Comparison of ENCODE assay signal across 24 mouse cellular contexts in the genomic region with DNA sequence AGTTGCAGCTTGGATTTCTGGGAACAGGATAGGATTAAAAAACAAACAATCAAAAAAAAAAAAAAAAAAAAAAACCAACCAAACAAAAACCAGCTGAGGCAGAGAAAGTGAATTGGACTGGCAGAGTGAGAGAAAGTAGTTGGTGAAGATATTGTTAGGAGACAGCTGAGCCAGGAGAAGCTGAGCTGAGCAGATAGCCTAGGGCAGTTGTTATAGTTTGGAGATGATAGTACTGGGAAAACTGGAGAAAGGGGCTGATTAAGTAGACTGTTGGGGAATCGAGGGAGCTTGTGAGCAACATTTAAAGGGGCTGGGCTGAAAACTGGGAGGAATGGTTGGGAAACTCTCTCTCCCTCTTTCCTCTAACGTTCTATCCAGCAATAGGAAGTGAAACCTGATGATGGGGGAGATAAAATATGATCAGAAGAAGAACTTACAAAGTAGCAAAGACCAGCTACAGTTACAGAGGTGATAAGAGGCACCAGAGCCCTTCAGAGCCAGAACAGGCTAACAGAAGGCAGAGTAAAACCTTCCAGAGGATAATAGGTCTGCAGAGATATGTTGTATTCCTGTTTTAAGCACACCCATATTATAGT.
DNase-seq lines count a peak whose midpoint lies in the region; ATAC-seq and TF ChIP-seq lines count a peak whose summit lies in the region.
"Had no signal": no experiment of that assay in that cellular context is flagged by ENCODE, and none has a peak within 500 bp of the region (broad histone marks: within the 10 kb centered on the region; RNA-seq: fewer than 3 reads in every experiment).

No protein-coding gene starts in this region.

- no peaks in the 10 kb centered on the region for H3K9me3 ChIP-seq in forebrain, postnatal 0 days (ENCODE audit: low read length)
- no peaks in the 10 kb centered on the region for H3K9me3 ChIP-seq in forebrain, embryonic 11.5 days (ENCODE audit: control insufficient read depth, low read length)
- H3K9me3 ChIP-seq in midbrain, embryonic 13.5 days: no peaks in the 10 kb centered on the region
- H3K9me3 ChIP-seq in midbrain, embryonic 10.5 days (replicated peaks): no peaks in the 10 kb centered on the region
- no peaks in the 10 kb centered on the region for H3K9me3 ChIP-seq in midbrain, embryonic 15.5 days
- H3K9me3 ChIP-seq: embryonic facial prominence, embryonic 15.5 days; forebrain, embryonic 15.5 days; intestine, embryonic 15.5 days; limb, embryonic 15.5 days; lung, embryonic 15.5 days had no signal

- TF ChIP-seq CTCF in forebrain, postnatal 0 days (IDR thresholded peaks at IDR 0.05; ENCODE audit: low read depth): no peak

- H3K4me2 ChIP-seq in forebrain, postnatal 0 days (ENCODE audit: low read depth): no peak overlapping the region
- H3K4me2 ChIP-seq in forebrain, embryonic 11.5 days (ENCODE audit: low read depth, low read length, severe bottlenecking): no peak overlapping the region
- no peak overlapping the region for H3K4me2 ChIP-seq in midbrain, embryonic 13.5 days (replicated peaks)
- no peak overlapping the region for H3K4me2 ChIP-seq in midbrain, embryonic 15.5 days
- H3K4me2 ChIP-seq: embryonic facial prominence, embryonic 15.5 days; forebrain, embryonic 15.5 days; intestine, embryonic 15.5 days; limb, embryonic 15.5 days; lung, embryonic 15.5 days had no signal

- no peaks in the 10 kb centered on the region for H3K36me3 ChIP-seq in forebrain, postnatal 0 days (ENCODE audit: insufficient read depth)
- H3K36me3 ChIP-seq in forebrain, embryonic 11.5 days (ENCODE audit: control insufficient read depth, insufficient read depth, low read length): no peaks in the 10 kb centered on the region
- no peaks in the 10 kb centered on the region for H3K36me3 ChIP-seq in midbrain, embryonic 13.5 days
- H3K36me3 ChIP-seq in midbrain, embryonic 10.5 days: no peaks in the 10 kb centered on the region
- H3K36me3 ChIP-seq in midbrain, embryonic 15.5 days (replicated peaks): no peaks in the 10 kb centered on the region
- H3K36me3 ChIP-seq: embryonic facial prominence, embryonic 15.5 days; forebrain, embryonic 15.5 days; intestine, embryonic 15.5 days; limb, embryonic 15.5 days; lung, embryonic 15.5 days had no signal

- H3K27ac ChIP-seq in forebrain, postnatal 0 days (ENCODE audit: low read depth, low read length): 0 out of 2 replicates have a peak overlapping the region, but pooled peaks have one; percentile 29
- no peak overlapping the region for H3K27ac ChIP-seq in forebrain, embryonic 11.5 days (ENCODE audit: low read depth, low read length)
- H3K27ac ChIP-seq in midbrain, embryonic 13.5 days: peak overlapping the region; percentile 82
- no peak overlapping the region for H3K27ac ChIP-seq in midbrain, embryonic 10.5 days (replicated peaks)
- H3K27ac ChIP-seq in midbrain, embryonic 15.5 days: peak overlapping the region; percentile 81
- H3K27ac ChIP-seq: embryonic facial prominence, embryonic 15.5 days; forebrain, embryonic 15.5 days; heart, adult 2 months; intestine, embryonic 15.5 days; limb, embryonic 15.5 days; liver, embryonic 14.5 days; lung, embryonic 15.5 days had no signal

- 0 out of 2 replicates have a peak, but pooled peaks cover 3% of the 10 kb centered on the region for H3K4me1 ChIP-seq in forebrain, postnatal 0 days (ENCODE audit: insufficient read depth)
- no peaks in the 10 kb centered on the region for H3K4me1 ChIP-seq in forebrain, embryonic 11.5 days (replicated peaks; ENCODE audit: control insufficient read depth, insufficient read depth, low read length)
- H3K4me1 ChIP-seq in midbrain, embryonic 13.5 days (replicated peaks): peaks cover 40% of the 10 kb centered on the region
- H3K4me1 ChIP-seq in midbrain, embryonic 10.5 days: peaks cover 18% of the 10 kb centered on the region
- H3K4me1 ChIP-seq in midbrain, embryonic 15.5 days: peaks cover 45% of the 10 kb centered on the region
- H3K4me1 ChIP-seq: embryonic facial prominence, embryonic 15.5 days; intestine, embryonic 15.5 days; limb, embryonic 15.5 days; lung, embryonic 15.5 days had no signal

- ATAC-seq in forebrain, postnatal 0 days: no peak
- ATAC-seq in forebrain, embryonic 11.5 days (replicated peaks; ENCODE audit: low FRiP score): no peak
- no peak for ATAC-seq in midbrain, embryonic 13.5 days
- ATAC-seq in midbrain, embryonic 15.5 days (replicated peaks): no peak
- ATAC-seq: intestine, embryonic 15.5 days had no signal

- no peak overlapping the region for H3K9ac ChIP-seq in forebrain, postnatal 0 days
- H3K9ac ChIP-seq in forebrain, embryonic 11.5 days (ENCODE audit: low read length): no peak overlapping the region
- no peak overlapping the region for H3K9ac ChIP-seq in midbrain, embryonic 13.5 days (replicated peaks)
- no peak overlapping the region for H3K9ac ChIP-seq in midbrain, embryonic 15.5 days
- H3K9ac ChIP-seq: embryonic facial prominence, embryonic 15.5 days; forebrain, embryonic 15.5 days; intestine, embryonic 15.5 days; limb, embryonic 15.5 days; liver, embryonic 14.5 days; lung, embryonic 15.5 days had no signal

- 74% methylated on average over 2 of the region's 2 CpGs for WGBS in forebrain, postnatal 0 days
- WGBS in forebrain, embryonic 11.5 days: 75% methylated on average over 2 of the region's 2 CpGs
- 69% methylated on average over 2 of the region's 2 CpGs for WGBS in midbrain, embryonic 13.5 days
- WGBS in midbrain, embryonic 10.5 days: 70% methylated on average over 2 of the region's 2 CpGs
- 66% methylated on average over 2 of the region's 2 CpGs for WGBS in midbrain, embryonic 15.5 days

- H3K4me3 ChIP-seq in forebrain, postnatal 0 days (ENCODE audit: low read depth, low read length): no peak overlapping the region
- no peak overlapping the region for H3K4me3 ChIP-seq in forebrain, embryonic 11.5 days (ENCODE audit: low read depth, low read length)
- no peak overlapping the region for H3K4me3 ChIP-seq in midbrain, embryonic 13.5 days (replicated peaks)
- H3K4me3 ChIP-seq in midbrain, embryonic 10.5 days: no peak overlapping the region
- H3K4me3 ChIP-seq in midbrain, embryonic 15.5 days: no peak overlapping the region
- H3K4me3 ChIP-seq: embryonic facial prominence, embryonic 15.5 days; forebrain, embryonic 15.5 days; heart, adult 2 months; intestine, embryonic 15.5 days; limb, embryonic 15.5 days; lung, embryonic 15.5 days had no signal

- H3K27me3 ChIP-seq in forebrain, postnatal 0 days (ENCODE audit: insufficient read depth, low read length): no peaks in the 10 kb centered on the region
- no peaks in the 10 kb centered on the region for H3K27me3 ChIP-seq in forebrain, embryonic 11.5 days (ENCODE audit: control insufficient read depth, insufficient read depth, low read length)
- H3K27me3 ChIP-seq in midbrain, embryonic 13.5 days: no peaks in the 10 kb centered on the region
- no peaks in the 10 kb centered on the region for H3K27me3 ChIP-seq in midbrain, embryonic 10.5 days (ENCODE audit: low read depth, poor library complexity, severe bottlenecking)
- H3K27me3 ChIP-seq in midbrain, embryonic 15.5 days (replicated peaks): no peaks in the 10 kb centered on the region
- H3K27me3 ChIP-seq: embryonic facial prominence, embryonic 15.5 days; forebrain, embryonic 15.5 days; intestine, embryonic 15.5 days; limb, embryonic 15.5 days; lung, embryonic 15.5 days had no signal

- DNase-seq in forebrain, postnatal 0 days: no peak
- DNase-seq in forebrain, embryonic 11.5 days (ENCODE audit: low spot score): no peak
- no peak for DNase-seq in midbrain, embryonic 10.5 days (ENCODE audit: low spot score)
- DNase-seq in adrenal gland, postnatal 10 days: no peak
- DNase-seq in frontal cortex, postnatal 25 days (ENCODE audit: low spot score in 2 of 2): no peak
- DNase-seq: adrenal gland, postnatal 14 days; cerebellum, adult 2 months; gastrocnemius, postnatal 14 days; heart, adult 2 months; heart, postnatal 4 days; kidney, adult 8-10 months; kidney, postnatal 10 days; lung, postnatal 4 days; right cerebral cortex, adult 18-20 months; right cerebral cortex, postnatal 4 days; thymus, postnatal 25 days had no signal

Comparison
In these comparisons a context has a peak if more than half of its experiments do, and no peak if none do; other contexts are left out.
1. H3K27ac ChIP-seq: peak in forebrain, postnatal 0 days (single experiment), midbrain, embryonic 13.5 days (single experiment) and midbrain, embryonic 15.5 days (single experiment); none in forebrain, embryonic 11.5 days (single experiment) and midbrain, embryonic 10.5 days (single experiment).